In the genomic region with DNA sequence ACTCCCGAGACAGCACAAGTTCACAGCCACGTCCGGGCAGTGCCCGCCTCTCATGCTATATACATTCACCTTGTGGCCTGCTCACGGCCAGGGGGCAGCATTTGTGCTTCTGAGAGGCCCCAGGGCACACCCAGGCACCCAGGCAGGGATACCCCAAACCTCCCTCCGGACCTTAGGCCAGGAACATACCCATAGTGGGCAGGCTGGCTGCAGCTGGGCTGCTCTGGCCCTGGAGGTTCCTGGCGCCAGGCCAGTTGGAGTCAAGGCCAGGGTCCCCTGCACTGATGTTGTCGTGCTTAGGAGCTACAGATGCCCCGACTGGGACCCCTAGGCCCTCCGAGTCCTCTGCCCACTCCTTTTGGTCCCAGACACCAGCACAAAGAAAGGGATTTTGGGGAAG, we compare ENCODE assay signal across 13 mouse cellular contexts. TPM values are rescaled to one million over a fixed set of nuclear protein-coding genes. Genes with fewer than 3 reads are reported as not detected.
DNase-seq lines count a peak whose midpoint lies in the region; ATAC-seq and TF ChIP-seq lines count a peak whose summit lies in the region.
"Had no signal": no experiment of that assay in that cellular context is flagged by ENCODE, and none has a peak within 500 bp of the region (broad histone marks: within the 10 kb centered on the region; RNA-seq: fewer than 3 reads in every experiment).

No protein-coding gene starts in this region.

- no peak for ATAC-seq in lung, postnatal 0 days
- no peak for ATAC-seq in forebrain, embryonic 13.5 days
- ATAC-seq in midbrain, embryonic 16.5 days = no peak

- DNase-seq in heart, adult 11 months = peak; percentile 91
- no peak for DNase-seq in heart, adult 9 months (ENCODE audit: low spot score in 2 of 2)
- DNase-seq in lung, postnatal 0 days (ENCODE audit: low spot score) = no peak
- DNase-seq in lung, adult 18-20 months = no peak
- no peak for DNase-seq in thymus, postnatal 0 days (ENCODE audit: low spot score)
- no peak for DNase-seq in kidney, adult 18-20 months

- peak; percentile 24 for TF ChIP-seq CTCF in lung, postnatal 0 days (IDR thresholded peaks at IDR 0.05)

- TF ChIP-seq EP300 in lung, postnatal 0 days (IDR thresholded peaks at IDR 0.05) = no peak

- H3K27me3 ChIP-seq in lung, postnatal 0 days (replicated peaks; ENCODE audit: insufficient read depth, low read length) = no peaks in the 10 kb centered on the region
- no peaks in the 10 kb centered on the region for H3K27me3 ChIP-seq in forebrain, embryonic 13.5 days
- no peaks in the 10 kb centered on the region for H3K27me3 ChIP-seq in midbrain, embryonic 16.5 days (ENCODE audit: control insufficient read depth, insufficient read depth, low read depth, low read length)
- H3K27me3 ChIP-seq: megakaryocyte, embryonic 14.5 days; stomach, embryonic 15.5 days had no signal

- H3K4me1 ChIP-seq in lung, postnatal 0 days (ENCODE audit: insufficient read depth, low read depth, low read length) = no peaks in the 10 kb centered on the region
- H3K4me1 ChIP-seq in forebrain, embryonic 13.5 days = peaks cover 7% of the 10 kb centered on the region; the same call in 1 of the 2 replicates
- no peaks in the 10 kb centered on the region; the same call in 1 of the 2 replicates for H3K4me1 ChIP-seq in midbrain, embryonic 16.5 days (ENCODE audit: control insufficient read depth, insufficient read depth, low read length)

- WGBS in lung, postnatal 0 days = 61% methylated on average over 10 of the region's 10 CpGs
- 72% methylated on average over 10 of the region's 10 CpGs for WGBS in forebrain, embryonic 13.5 days
- 71% methylated on average over 10 of the region's 10 CpGs for WGBS in midbrain, embryonic 16.5 days

- peaks cover 10% of the 10 kb centered on the region; the same call in 1 of the 2 replicates for H3K36me3 ChIP-seq in lung, postnatal 0 days (ENCODE audit: insufficient read depth, low read length)
- H3K36me3 ChIP-seq in forebrain, embryonic 13.5 days (ENCODE audit: poor library complexity, severe bottlenecking) = peaks cover 73% of the 10 kb centered on the region
- H3K36me3 ChIP-seq in midbrain, embryonic 16.5 days (ENCODE audit: control insufficient read depth, insufficient read depth, low read length) = peaks cover 37% of the 10 kb centered on the region

- H3K9me3 ChIP-seq in lung, postnatal 0 days (ENCODE audit: low read length) = no peaks in the 10 kb centered on the region
- H3K9me3 ChIP-seq in forebrain, embryonic 13.5 days (replicated peaks) = no peaks in the 10 kb centered on the region
- no peaks in the 10 kb centered on the region for H3K9me3 ChIP-seq in midbrain, embryonic 16.5 days (replicated peaks; ENCODE audit: control insufficient read depth, low read length, poor library complexity, severe bottlenecking)
- H3K9me3 ChIP-seq: megakaryocyte, embryonic 14.5 days; stomach, embryonic 15.5 days had no signal

- H3K4me2 ChIP-seq in lung, postnatal 0 days (replicated peaks; ENCODE audit: low read depth, low read length) = no peak overlapping the region
- no peak overlapping the region for H3K4me2 ChIP-seq in forebrain, embryonic 13.5 days
- H3K4me2 ChIP-seq in midbrain, embryonic 16.5 days (ENCODE audit: low read length) = no peak overlapping the region
- H3K4me2 ChIP-seq: heart, embryonic 11.5 days; stomach, embryonic 15.5 days had no signal

- H3K27ac ChIP-seq in lung, postnatal 0 days (ENCODE audit: low read length) = no peak overlapping the region
- peak overlapping the region; percentile 49 for H3K27ac ChIP-seq in forebrain, embryonic 13.5 days
- H3K27ac ChIP-seq in midbrain, embryonic 16.5 days (ENCODE audit: low read length) = 0 out of 2 replicates have a peak overlapping the region, but pooled peaks have one; percentile 28
- H3K27ac ChIP-seq: stomach, embryonic 15.5 days had no signal

- H3K9ac ChIP-seq in lung, postnatal 0 days (replicated peaks; ENCODE audit: low read depth) = no peak overlapping the region
- H3K9ac ChIP-seq in forebrain, embryonic 13.5 days = 0 out of 2 replicates have a peak overlapping the region, but pooled peaks have one; percentile 27
- no peak overlapping the region for H3K9ac ChIP-seq in midbrain, embryonic 16.5 days (ENCODE audit: low read depth, low read length)
- H3K9ac ChIP-seq: stomach, embryonic 15.5 days had no signal

- H3K4me3 ChIP-seq in lung, postnatal 0 days (ENCODE audit: low read depth, low read length) = no peak overlapping the region
- H3K4me3 ChIP-seq in forebrain, embryonic 13.5 days = no peak overlapping the region
- H3K4me3 ChIP-seq in midbrain, embryonic 16.5 days (ENCODE audit: low read depth, low read length) = no peak overlapping the region
- H3K4me3 ChIP-seq: megakaryocyte, embryonic 14.5 days; stomach, embryonic 15.5 days had no signal

RNA-seq across cellular contexts. Expression of a gene that starts 14.4 kb away (rescaled TPM):
- polyA plus RNA-seq in lung, postnatal 0 days (2015; fragmentation: Nextera tagmentation; extraction: Ambion mirVana) = 23.1 and 25.5 TPM in 2 replicates
- 28.8 and 31.8 TPM in 2 replicates for polyA plus RNA-seq in forebrain, embryonic 13.5 days (2015; fragmentation: Nextera tagmentation; extraction: Ambion mirVana)
- 18.4 and 23.1 TPM in 2 replicates for polyA plus RNA-seq in midbrain, embryonic 16.5 days (2015; fragmentation: Nextera tagmentation; extraction: Ambion mirVana)
- polyA plus RNA-seq in thymus, postnatal 0 days (2015; fragmentation: Nextera tagmentation; extraction: Ambion mirVana) = 13.2 and 13.3 TPM in 2 replicates

RNA-seq across cellular contexts. Expression of a gene that starts 27.3 kb away (rescaled TPM):
- 18.2 and 19.8 TPM in 2 replicates for polyA plus RNA-seq in lung, postnatal 0 days (2015; fragmentation: Nextera tagmentation; extraction: Ambion mirVana)
- polyA plus RNA-seq in forebrain, embryonic 13.5 days (2015; fragmentation: Nextera tagmentation; extraction: Ambion mirVana) = 59.3 and 63.4 TPM in 2 replicates
- polyA plus RNA-seq in midbrain, embryonic 16.5 days (2015; fragmentation: Nextera tagmentation; extraction: Ambion mirVana) = 56.0 and 61.5 TPM in 2 replicates
- 10.4 and 12.3 TPM in 2 replicates for polyA plus RNA-seq in thymus, postnatal 0 days (2015; fragmentation: Nextera tagmentation; extraction: Ambion mirVana)

RNA-seq across cellular contexts. Expression of a gene that starts 56.6 kb away (rescaled TPM):
- not detected in 2 replicates for polyA plus RNA-seq in lung, postnatal 0 days (2015; fragmentation: Nextera tagmentation; extraction: Ambion mirVana)
- polyA plus RNA-seq in forebrain, embryonic 13.5 days (2015; fragmentation: Nextera tagmentation; extraction: Ambion mirVana) = 0.49 TPM in 1 of 2 replicates, not detected in the other
- polyA plus RNA-seq in midbrain, embryonic 16.5 days (2015; fragmentation: Nextera tagmentation; extraction: Ambion mirVana) = 0.43 TPM in 1 of 2 replicates, not detected in the other
- 13.1 and 21.2 TPM in 2 replicates for polyA plus RNA-seq in thymus, postnatal 0 days (2015; fragmentation: Nextera tagmentation; extraction: Ambion mirVana)
- polyA plus RNA-seq: kidney, embryonic 14.5 days; liver, adult 2 months had no signal
